Mouse (Mus musculus): Measurements from ENCODE around the gene Atp10a.

The Atp10a gene

GRCm38 (mm10) chr7:58800916-58801315 is 144.9 kb downstream of the Atp10a start:
- peak; percentile 82 for DNase-seq

GRCm38 (mm10) chr7:58801791-58802190 is 145.8 kb downstream of the Atp10a start:
- no peak for DNase-seq

- DNase-seq, result no peak
Observed at GRCm38 (mm10) chr7:58822147-58822681, 166.2 kb downstream of the Atp10a start.

- no peak for DNase-seq
Observed at GRCm38 (mm10) chr7:58824686-58825085, 168.7 kb downstream of the Atp10a start.

GRCm38 (mm10) chr7:58829111-58829510 is 173.1 kb downstream of the Atp10a start:
- DNase-seq, result no peak

- peak; percentile 86 for DNase-seq
Observed at GRCm38 (mm10) chr7:58836855-58837606, 181.1 kb downstream of the Atp10a start.

- DNase-seq, result no peak
Observed at GRCm38 (mm10) chr7:58840367-58840766, 184.4 kb downstream of the Atp10a start.

- no peak for DNase-seq
Observed at GRCm38 (mm10) chr7:58841066-58841465, 185.1 kb downstream of the Atp10a start.

- peak; percentile 68 for DNase-seq
Observed at GRCm38 (mm10) chr7:58842818-58843217, 186.9 kb downstream of the Atp10a start.

GRCm38 (mm10) chr7:58843767-58844445 is 187.9 kb downstream of the Atp10a start:
- peak; percentile 98 for DNase-seq

- no peak for DNase-seq
Observed at GRCm38 (mm10) chr7:58844449-58844848, 188.5 kb downstream of the Atp10a start.

GRCm38 (mm10) chr7:58858921-58859320 is 203.0 kb downstream of the Atp10a start:
- DNase-seq, result peak; percentile 60

- DNase-seq, result no peak
Observed at GRCm38 (mm10) chr7:58863174-58863573, 207.2 kb downstream of the Atp10a start.

- peak; percentile 48 for DNase-seq
Observed at GRCm38 (mm10) chr7:58866865-58867614, 211.1 kb downstream of the Atp10a start.

- peak; percentile 45 for DNase-seq
Observed at GRCm38 (mm10) chr7:58870661-58871060, 214.7 kb downstream of the Atp10a start.

GRCm38 (mm10) chr7:58873676-58874075 is 217.7 kb downstream of the Atp10a start:
- DNase-seq, result peak; percentile 60
